Mouse (Mus musculus) spleen, adult 2 months (tissue): ENCODE measurements at regions not wholly inside any gene's neighbourhood (a gene's known extent, or its start where the extent isn't known, plus 50 kb on each side); places are given as distances from the start of the nearest gene placed in this dataset.

Experiments
- DNase-seq, 2 experiments: peaks; one replicate each; pipeline versions ENCODE4 v3.0.0 to v3.0.0-alpha.2; 2012 to 2021; ENCODE audit warnings: low spot score in 2 of 2, low read depth in 1 of 2
- H3K27ac ChIP-seq: fragments of 200-500 bp; 2 replicates; pipeline ENCODE4 v1.5.1; 2012; ENCODE audit warnings: low read length, inconsistent platforms; ENCODE audit not compliant: insufficient read depth
- H3K27me3 ChIP-seq: fragments of 200-500 bp; 2 replicates; pipeline ENCODE4 v1.6.1; 2012; ENCODE audit warnings: mild to moderate bottlenecking, moderate library complexity, low read length, inconsistent platforms; ENCODE audit not compliant: control insufficient read depth, insufficient read depth
- H3K36me3 ChIP-seq: fragments of 200-500 bp; 2 replicates; pipeline ENCODE4 v1.6.1; 2012; ENCODE audit warnings: mild to moderate bottlenecking, low read length, inconsistent platforms; ENCODE audit not compliant: control insufficient read depth, insufficient read depth
- H3K4me1 ChIP-seq: fragments of 200-500 bp; 2 replicates; pipeline ENCODE4 v1.6.1; 2011; ENCODE audit warnings: inconsistent platforms; ENCODE audit not compliant: control insufficient read depth, insufficient read depth, insufficient read length
- H3K4me3 ChIP-seq: fragments of 200-500 bp; 2 replicates; pipeline ENCODE4 v1.5.1; 2011; ENCODE audit warnings: mild to moderate bottlenecking, inconsistent platforms; ENCODE audit not compliant: insufficient read depth, insufficient read length; ENCODE audit errors: extremely low read depth
- CTCF ChIP-seq: fragments of 200-500 bp; IDR thresholded peaks from 2 replicates; pipeline ENCODE4 v1.5.1; 2011; ENCODE audit warnings: mild to moderate bottlenecking, inconsistent platforms; ENCODE audit not compliant: insufficient read depth, insufficient read length, insufficient replicate concordance; ENCODE audit errors: extremely low read depth
- POLR2A ChIP-seq: fragments of 200-500 bp; IDR thresholded peaks from 2 replicates; pipeline ENCODE4 v1.6.1; 2011; ENCODE audit warnings: low read depth, low read length, inconsistent platforms
- WGBS: fragments of 180-500 bp; shearing (Covaris S2); methylation state at CpG from one replicate; pipeline ENCODE4 v1.1.7; 2018; 5-methylcytosine and 5-hydroxymethylcytosine counted together

GRCm38 (mm10) chr3:52766841-52767240 lies 250.2 kb downstream of the Cog6 start:
- Histone ChIP-seq H3K4me1 (peaks cover 7% of the 10 kb centered on the region; the same call in 1 of the 2 replicates), H3K27me3 (no peaks in the 10 kb centered on the region), H3K27ac (no peak overlapping the region), H3K36me3 (no peaks in the 10 kb centered on the region), H3K4me3 (no peak overlapping the region)
- TF ChIP-seq CTCF, result no peak
- no peak for DNase-seq
- WGBS, result 67% methylated on average over 5 of the region's 5 CpGs

GRCm38 (mm10) chr3:52764166-52764565 lies 252.9 kb downstream of the Cog6 start:
- H3K27me3 ChIP-seq, result no peaks in the 10 kb centered on the region
- peaks cover 7% of the 10 kb centered on the region; the same call in 1 of the 2 replicates for H3K4me1 ChIP-seq
- no peak for DNase-seq
- WGBS, result 91% methylated on average over 4 of the region's 4 CpGs
- no peak overlapping the region for H3K4me3 ChIP-seq
- no peaks in the 10 kb centered on the region for H3K36me3 ChIP-seq
- no peak overlapping the region for H3K27ac ChIP-seq
- no peak for TF ChIP-seq CTCF
- TF ChIP-seq POLR2A, result no peak

GRCm38 (mm10) chr3:52763660-52764059 lies 253.4 kb downstream of the Cog6 start:
- Histone ChIP-seq H3K4me1 (peaks cover 8% of the 10 kb centered on the region; the same call in 1 of the 2 replicates), H3K27ac (no peak overlapping the region), H3K36me3 (no peaks in the 10 kb centered on the region), H3K27me3 (no peaks in the 10 kb centered on the region), H3K4me3 (no peak overlapping the region)
- 86% methylated on average over 5 of the region's 5 CpGs for WGBS
- no peak for TF ChIP-seq CTCF
- no peak for TF ChIP-seq POLR2A
- DNase-seq, result no peak

DNA sequence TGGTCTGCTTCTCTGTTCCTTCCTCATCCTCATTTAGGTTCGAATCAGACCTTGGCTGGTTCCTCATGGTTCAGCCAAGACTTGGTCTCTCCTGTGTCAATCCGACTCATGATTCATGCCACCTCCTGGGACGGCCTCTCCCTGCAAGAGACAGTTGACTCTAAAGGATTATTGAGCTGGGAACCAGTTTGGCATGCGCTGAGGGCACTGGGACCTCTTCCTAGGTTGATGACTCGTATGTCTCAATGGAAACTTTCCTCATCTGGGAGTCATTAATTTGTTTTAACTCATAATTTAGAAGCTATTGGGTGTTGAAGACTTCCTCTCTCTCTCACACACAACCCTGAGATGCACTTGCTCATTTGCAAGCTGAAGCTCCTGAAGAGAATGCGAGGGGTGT lies 254.5 kb downstream of the Cog6 start:
- Histone ChIP-seq H3K4me3 (no peak overlapping the region), H3K4me1 (peaks cover 9% of the 10 kb centered on the region; the same call in 1 of the 2 replicates), H3K36me3 (no peaks in the 10 kb centered on the region), H3K27ac (no peak overlapping the region), H3K27me3 (no peaks in the 10 kb centered on the region)
- WGBS, result 89% methylated on average over 6 of the region's 6 CpGs
- TF ChIP-seq CTCF (no peak), POLR2A (no peak)
- no peak for DNase-seq

DNA sequence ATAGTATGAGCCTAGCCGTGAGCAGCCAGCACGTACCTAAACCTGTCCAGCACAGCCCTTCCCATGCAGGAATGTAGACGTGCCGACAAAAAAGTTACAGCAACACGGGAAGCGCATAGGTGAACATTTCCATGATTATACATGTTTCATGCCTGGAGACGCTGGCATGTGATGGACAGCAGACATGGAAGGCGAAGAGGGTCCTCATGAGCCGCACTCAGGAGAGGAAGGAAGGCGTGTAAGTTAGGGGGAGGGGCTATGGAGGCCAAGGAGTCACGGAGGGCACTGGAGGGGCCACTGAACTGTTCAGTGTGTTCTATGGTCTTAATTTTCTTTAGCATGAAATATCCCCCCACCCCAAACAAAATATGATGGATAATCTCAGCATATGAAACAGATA lies 257.2 kb downstream of the Cog6 start:
- TF ChIP-seq POLR2A (no peak), CTCF (no peak)
- 93% methylated on average over 11 of the region's 11 CpGs for WGBS
- no peak for DNase-seq

GRCm38 (mm10) chr3:52758561-52758960 lies 258.5 kb downstream of the Cog6 start:
- peak; percentile 55; the same call in 1 of the 2 replicates for TF ChIP-seq CTCF
- TF ChIP-seq POLR2A, result no peak
- H3K27me3 ChIP-seq, result no peaks in the 10 kb centered on the region
- no peak overlapping the region for H3K4me3 ChIP-seq
- peak; percentile 61 to 73 for DNase-seq
- peaks cover 32% of the 10 kb centered on the region for H3K4me1 ChIP-seq
- H3K27ac ChIP-seq, result no peak overlapping the region
- H3K36me3 ChIP-seq, result no peaks in the 10 kb centered on the region
- WGBS, result 4% methylated on average over 2 of the region's 2 CpGs

More for the DNA sequence above, 257.2 kb downstream of the Cog6 start:
- Histone ChIP-seq H3K27ac (no peak overlapping the region), H3K27me3 (no peaks in the 10 kb centered on the region), H3K4me1 (peaks cover 22% of the 10 kb centered on the region; the same call in 1 of the 2 replicates), H3K4me3 (no peak overlapping the region), H3K36me3 (no peaks in the 10 kb centered on the region)

DNA sequence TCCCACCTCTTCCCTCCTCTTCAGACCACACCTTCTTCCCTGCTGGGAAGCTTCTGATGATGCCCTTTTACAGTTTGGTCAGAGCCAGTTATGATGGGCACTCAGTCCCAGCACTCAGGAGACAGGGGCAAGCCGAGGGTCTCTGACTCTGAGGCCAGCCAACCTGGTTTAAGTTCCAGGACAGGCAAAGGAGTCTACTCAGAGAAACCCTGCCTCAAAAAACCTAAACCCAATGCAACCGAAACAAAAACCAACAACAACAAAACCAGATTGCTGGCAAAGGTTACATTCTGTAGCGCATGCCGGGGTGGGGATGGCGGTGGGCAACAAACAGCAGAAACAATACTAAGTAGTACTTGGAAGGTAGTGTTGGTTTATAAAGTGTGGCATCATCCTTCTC lies 260.2 kb downstream of the Cog6 start:
- no peak for TF ChIP-seq POLR2A
- Histone ChIP-seq H3K27ac (no peak overlapping the region), H3K36me3 (no peaks in the 10 kb centered on the region), H3K4me1 (peaks cover 35% of the 10 kb centered on the region), H3K27me3 (no peaks in the 10 kb centered on the region), H3K4me3 (no peak overlapping the region)
- 93% methylated on average over 5 of the region's 5 CpGs for WGBS
- DNase-seq, result no peak
